Mouse (Mus musculus) neural tube, embryonic 10.5 days (tissue): ENCODE results near the gene Palld.

Experiments
- DNase-seq: peaks from one replicate; pipeline ENCODE4 v3.0.0-alpha.2; 2017; ENCODE audit warnings: low spot score; ENCODE audit errors: extremely low spot score

Palld gene

GRCm38 (mm10) chr8:61775936-61776335, 126.6 kb downstream of the Palld start:
- DNase-seq, result no peak

- DNase-seq, result no peak
These were observed 128.3 kb downstream of the Palld start for GRCm38 (mm10) chr8:61774161-61774560.

- no peak for DNase-seq
These were observed 128.8 kb downstream of the Palld start for GRCm38 (mm10) chr8:61773595-61774088.

GRCm38 (mm10) chr8:61771328-61771727, 131.2 kb downstream of the Palld start:
- DNase-seq, result no peak

- DNase-seq, result no peak
These were observed 133.1 kb downstream of the Palld start for GRCm38 (mm10) chr8:61769340-61769879.

- DNase-seq, result no peak
These were observed 142.3 kb downstream of the Palld start for GRCm38 (mm10) chr8:61760190-61760578.

- DNase-seq, result peak; percentile 80
These were observed 142.9 kb downstream of the Palld start for GRCm38 (mm10) chr8:61759327-61760189.

- DNase-seq, result peak; percentile 55
These were observed 143.7 kb downstream of the Palld start for GRCm38 (mm10) chr8:61758686-61759326.

GRCm38 (mm10) chr8:61756971-61757965, 145.2 kb downstream of the Palld start:
- peak; percentile 37 for DNase-seq

GRCm38 (mm10) chr8:61755186-61755585, 147.3 kb downstream of the Palld start:
- DNase-seq, result no peak

GRCm38 (mm10) chr8:61747070-61747469, 155.4 kb downstream of the Palld start:
- DNase-seq, result no peak

GRCm38 (mm10) chr8:61745181-61745980, 157.1 kb downstream of the Palld start:
- DNase-seq, result no peak

GRCm38 (mm10) chr8:61743764-61744562, 158.5 kb downstream of the Palld start:
- no peak for DNase-seq

- no peak for DNase-seq
These were observed 165.0 kb downstream of the Palld start for GRCm38 (mm10) chr8:61737465-61737864.

- DNase-seq, result no peak
These were observed 165.7 kb downstream of the Palld start for GRCm38 (mm10) chr8:61736739-61737243.

GRCm38 (mm10) chr8:61736117-61736516, 166.4 kb downstream of the Palld start:
- no peak for DNase-seq

- no peak for DNase-seq
These were observed 168.3 kb downstream of the Palld start for GRCm38 (mm10) chr8:61734164-61734563.

GRCm38 (mm10) chr8:61732184-61732583, 170.3 kb downstream of the Palld start:
- DNase-seq, result no peak
